Mouse (Mus musculus) gastrocnemius, adult 2 months (tissue): ENCODE results near the gene Slc16a12. TPM values are rescaled to one million over a fixed set of nuclear protein-coding genes. Genes with fewer than 3 reads are reported as not detected.

Experiments
- DNase-seq: peaks from one replicate; pipeline ENCODE4 v3.0.0; 2022
- H3K27ac ChIP-seq: fragments of 200-600 bp; 2 replicates; pipeline ENCODE4 v1.8.1; 2022; ENCODE audit warnings: mild to moderate bottlenecking
- H3K4me3 ChIP-seq: fragments of 200-600 bp; 2 replicates; pipeline ENCODE4 v1.8.1; 2022; ENCODE audit warnings: mild to moderate bottlenecking, moderate library complexity
- CTCF ChIP-seq: fragments of 200-600 bp; IDR thresholded peaks from 2 replicates; pipeline ENCODE4 v1.8.1; 2022; ENCODE audit warnings: antibody characterized with exemption, mild to moderate bottlenecking, moderate library complexity
- intact Hi-C: fragments of 180-260 bp; cut with DNase I; formaldehyde crosslinking; loops from one replicate; pipeline ENCODE4 v1.15.1; 2025
- total RNA-seq, 2 experiments: library from RNA; stranded (reverse); gene quantifications; 2 replicates each; pipeline ENCODE4 v1.2.3; 2021

Gene Slc16a12
- total RNA-seq, 2 experiments from 2014 or later, result 0.38 to 0.47 TPM

DNA sequence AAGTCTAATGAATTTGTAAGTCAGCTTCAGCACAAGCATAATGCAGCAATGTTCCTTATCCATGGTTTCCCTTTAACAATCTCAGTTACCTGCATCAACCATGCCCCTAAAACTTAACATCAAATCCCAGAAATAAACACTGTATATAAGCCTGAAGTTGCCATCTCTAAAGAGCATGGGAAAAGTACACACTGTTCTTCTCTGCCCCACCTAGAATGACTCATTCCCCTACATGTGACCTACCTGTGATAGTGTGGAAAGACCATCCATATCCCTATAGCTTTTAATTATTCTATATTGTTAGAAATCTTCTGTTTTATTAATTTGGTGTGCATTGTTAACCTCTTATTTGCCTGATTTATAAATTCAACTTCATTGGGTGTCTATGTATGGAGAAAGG lies 27.0 kb downstream of the Slc16a12 start:
- intact Hi-C loops, result no loop called here
- no peak for TF ChIP-seq CTCF
- H3K27ac ChIP-seq, result no peak overlapping the region
- no peak for DNase-seq
- H3K4me3 ChIP-seq, result no peak overlapping the region

DNA sequence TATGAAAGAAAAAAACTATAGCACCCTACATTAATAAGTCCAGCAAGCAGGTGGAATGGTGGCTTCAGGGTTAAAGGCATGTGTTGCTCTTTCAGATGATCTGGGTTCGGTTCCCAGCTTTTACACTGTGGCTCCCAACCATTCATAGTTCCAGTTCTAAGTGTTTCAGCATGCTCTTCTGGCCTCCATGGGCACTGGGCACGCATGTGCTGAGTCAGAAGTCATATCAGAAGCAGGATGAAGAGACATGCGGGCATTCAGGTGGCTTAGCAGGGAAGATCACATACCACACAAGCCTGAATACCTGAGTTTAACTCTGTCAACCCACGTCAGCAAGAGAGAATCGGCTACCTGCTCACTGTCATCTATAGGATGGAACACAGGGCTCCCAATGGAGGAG lies 28.1 kb downstream of the Slc16a12 start:
- intact Hi-C loops, result no loop called here
- no peak for TF ChIP-seq CTCF
- no peak overlapping the region for H3K4me3 ChIP-seq

DNA sequence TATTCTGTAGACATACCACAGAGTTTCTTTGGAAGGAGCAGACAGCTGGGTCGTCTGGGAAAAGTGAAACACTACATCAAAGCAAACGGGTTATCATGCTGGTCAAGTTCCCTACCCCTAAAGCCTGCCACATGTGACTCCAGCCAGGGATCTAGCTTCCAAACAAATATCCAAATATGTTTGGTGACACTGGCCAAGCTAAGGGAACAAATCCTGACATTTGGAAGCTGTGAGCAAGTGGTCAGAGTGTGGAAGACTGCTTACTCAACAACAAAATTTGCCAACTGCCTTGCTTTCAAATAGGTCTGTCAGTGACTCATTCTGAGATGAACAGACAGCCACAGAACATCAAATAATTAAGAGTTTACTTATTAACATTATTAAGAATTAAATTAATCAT lies 28.6 kb downstream of the Slc16a12 start:
- DNase-seq, result no peak
- Histone ChIP-seq H3K4me3 (no peak overlapping the region), H3K27ac (no peak overlapping the region)
- no peak for TF ChIP-seq CTCF
- intact Hi-C loops, result no loop called here

More for the DNA sequence above, 28.1 kb downstream of the Slc16a12 start:
- no peak overlapping the region for H3K27ac ChIP-seq
- no peak for DNase-seq

DNA sequence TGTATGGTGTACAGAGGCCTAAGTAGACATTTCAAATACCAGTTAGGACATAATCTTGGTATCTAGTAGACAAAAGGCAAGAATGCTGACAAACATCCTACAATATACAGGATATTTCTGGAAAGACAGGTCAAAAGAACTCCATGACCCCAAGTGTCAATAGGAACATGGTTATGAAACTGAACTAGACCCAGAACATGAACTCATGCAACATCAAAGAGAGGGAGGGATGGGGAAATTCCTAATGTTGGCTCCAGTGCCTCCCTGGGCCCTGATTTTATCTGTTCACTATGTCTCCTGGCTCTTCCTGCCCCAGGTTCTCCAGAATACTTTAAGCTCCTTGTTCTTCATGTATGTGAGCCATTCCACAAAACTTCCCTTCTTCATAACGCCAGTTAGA lies 31.2 kb downstream of the Slc16a12 start:
- intact Hi-C loops, result no loop called here
- H3K27ac ChIP-seq, result no peak overlapping the region
- DNase-seq, result no peak
- H3K4me3 ChIP-seq, result no peak overlapping the region
- TF ChIP-seq CTCF, result no peak

DNA sequence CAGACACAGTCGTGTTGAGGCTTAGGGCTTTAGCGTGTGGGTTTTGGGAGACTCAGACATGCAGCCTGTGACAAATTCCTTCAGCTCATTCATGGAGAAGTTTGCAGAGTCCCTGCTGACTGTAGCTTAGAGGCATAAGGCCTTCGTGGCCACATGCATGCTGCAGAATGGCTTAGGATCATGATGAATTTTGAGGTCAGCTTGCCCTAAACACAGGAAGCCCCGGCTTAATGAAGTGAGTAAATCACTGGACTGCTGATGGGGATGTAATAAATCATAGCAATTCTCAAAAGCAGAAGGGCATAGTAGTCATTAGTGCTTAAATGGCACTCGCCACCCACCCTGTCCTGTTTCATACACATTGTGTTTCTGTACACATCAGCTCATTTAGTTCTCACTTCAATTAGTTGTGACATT lies 32.8 kb downstream of the Slc16a12 start:
- no peak for TF ChIP-seq CTCF
- intact Hi-C loops, result no loop called here
- no peak overlapping the region for H3K27ac ChIP-seq
- no peak overlapping the region for H3K4me3 ChIP-seq
- DNase-seq, result no peak

DNA sequence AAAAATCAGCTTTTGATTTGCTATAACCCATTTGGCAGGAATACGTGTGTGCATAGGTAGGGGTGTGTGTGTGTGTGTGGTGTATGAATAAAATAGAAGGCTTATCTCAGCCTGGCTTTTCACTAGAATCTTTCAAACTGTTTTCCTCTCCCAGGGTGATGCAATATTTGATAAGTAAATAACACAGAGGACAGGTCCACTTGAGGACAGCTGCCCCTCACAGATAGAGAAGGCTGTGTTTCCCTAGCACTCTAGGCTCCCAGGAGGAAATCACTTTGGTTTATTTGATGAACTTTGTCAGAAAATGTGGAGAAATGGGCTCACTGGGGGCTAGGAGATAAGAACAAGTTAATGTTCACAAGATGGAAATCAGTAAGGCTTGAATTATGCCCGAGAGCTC lies 35.0 kb downstream of the Slc16a12 start:
- DNase-seq, result no peak
- intact Hi-C loops, result no loop called here
- H3K4me3 ChIP-seq, result no peak overlapping the region
- TF ChIP-seq CTCF, result no peak
- H3K27ac ChIP-seq, result no peak overlapping the region

DNA sequence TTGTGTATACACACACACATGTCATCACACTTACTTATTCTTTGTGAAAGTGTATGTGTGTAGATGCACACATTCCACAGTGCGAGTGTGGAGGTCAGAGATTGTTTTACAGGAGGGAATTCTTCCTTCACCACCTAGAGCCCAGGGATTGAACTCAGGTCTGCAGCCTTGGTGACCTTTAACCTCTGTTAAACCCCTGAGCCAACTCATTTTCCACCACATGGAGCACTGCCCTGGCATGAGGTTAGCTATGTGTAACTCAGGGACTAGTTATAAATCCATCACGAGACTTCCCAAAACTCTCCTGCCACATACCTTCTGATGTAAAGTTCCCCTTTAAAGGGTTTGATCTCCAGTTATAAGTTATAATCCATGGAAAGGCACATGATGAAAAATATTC lies 38.9 kb downstream of the Slc16a12 start:
- intact Hi-C loops, result no loop called here
- no peak for DNase-seq
- TF ChIP-seq CTCF, result no peak
- no peak overlapping the region for H3K4me3 ChIP-seq
- H3K27ac ChIP-seq, result no peak overlapping the region

DNA sequence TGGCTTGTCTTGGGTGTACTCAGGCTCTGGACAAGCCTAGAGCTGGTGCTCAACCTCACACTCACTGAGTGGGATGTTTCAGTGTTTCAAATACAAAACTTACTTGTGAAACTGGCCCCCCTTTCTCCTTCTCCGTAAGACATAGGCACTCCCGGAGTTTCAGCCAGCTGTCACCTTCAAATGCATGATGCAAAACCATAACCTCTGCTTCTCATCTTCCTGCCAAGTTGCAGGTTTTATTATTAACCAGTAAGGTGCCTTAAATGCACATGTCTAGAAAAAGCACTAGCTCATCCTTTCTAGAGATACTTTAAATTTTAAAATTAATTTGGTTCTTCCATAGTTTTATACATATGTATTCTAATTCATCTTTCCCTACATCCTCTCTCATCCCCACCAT lies 39.5 kb downstream of the Slc16a12 start:
- intact Hi-C loops, result no loop called here
- TF ChIP-seq CTCF, result no peak
- Histone ChIP-seq H3K4me3 (no peak overlapping the region), H3K27ac (no peak overlapping the region)
- DNase-seq, result no peak

DNA sequence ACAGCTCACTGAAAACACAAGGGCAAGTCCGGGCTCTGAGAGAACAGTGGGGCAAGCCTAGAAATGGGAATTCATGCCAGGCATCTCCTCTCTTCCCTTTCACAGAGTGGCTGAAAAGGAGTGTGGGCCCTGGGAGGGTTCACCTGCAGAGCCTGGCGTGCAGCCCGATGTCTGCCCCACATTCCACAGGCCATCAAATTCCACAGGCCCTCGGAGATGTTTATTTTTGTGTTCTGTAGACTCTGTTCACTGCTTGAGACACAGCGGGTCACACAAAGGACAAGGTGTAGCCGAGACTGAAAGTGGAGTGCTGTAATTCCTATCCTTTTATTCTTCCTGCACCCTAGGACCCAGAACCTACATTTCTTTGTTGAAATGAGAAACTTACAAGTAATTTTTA lies 40.8 kb downstream of the Slc16a12 start:
- intact Hi-C loops, result no loop called here
- H3K4me3 ChIP-seq, result no peak overlapping the region
- TF ChIP-seq CTCF, result no peak
- no peak overlapping the region for H3K27ac ChIP-seq
- no peak for DNase-seq

DNA sequence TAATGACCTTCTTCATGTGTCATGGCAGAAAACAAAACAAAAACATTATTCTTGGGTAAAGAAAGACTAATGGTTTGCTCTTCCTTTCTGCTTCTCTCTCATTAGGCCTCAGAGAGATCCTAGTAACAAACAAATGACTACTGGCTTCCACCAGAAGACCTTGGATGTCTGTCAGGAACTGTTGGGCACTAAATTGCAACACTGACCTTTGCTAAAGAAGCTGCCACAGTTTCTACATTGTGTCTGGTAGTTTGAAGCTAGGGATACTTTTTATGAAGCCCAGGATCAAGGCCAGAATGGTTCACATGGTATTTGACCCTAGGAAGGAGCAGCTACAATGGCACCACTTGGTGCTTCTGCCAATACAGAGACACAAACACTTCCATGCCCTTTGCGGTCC lies 41.9 kb downstream of the Slc16a12 start:
- H3K27ac ChIP-seq, result no peak overlapping the region
- TF ChIP-seq CTCF, result no peak
- DNase-seq, result no peak
- H3K4me3 ChIP-seq, result no peak overlapping the region
- intact Hi-C loops, result no loop called here

DNA sequence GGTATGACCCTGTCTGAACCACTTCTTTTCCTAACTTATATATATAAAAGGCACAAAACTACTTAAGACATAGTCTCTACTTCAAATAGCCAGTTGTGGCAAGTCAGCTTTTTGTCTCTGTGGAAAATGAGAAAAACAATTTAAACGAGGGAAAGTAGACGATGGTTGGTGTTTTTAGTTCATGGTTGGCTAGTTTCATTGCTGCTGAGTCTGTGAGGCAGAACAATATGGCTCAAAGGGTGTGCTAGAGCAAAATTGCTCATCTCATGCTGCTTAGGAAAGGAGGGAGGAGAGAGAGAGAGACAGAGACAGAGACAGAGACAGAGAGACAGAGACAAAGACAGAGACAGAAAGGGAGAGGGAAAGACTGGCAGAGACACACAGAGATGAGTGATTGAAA lies 47.8 kb downstream of the Slc16a12 start:
- Histone ChIP-seq H3K27ac (no peak overlapping the region), H3K4me3 (no peak overlapping the region)
- intact Hi-C loops, result no loop called here
- DNase-seq, result no peak
- TF ChIP-seq CTCF, result no peak

DNA sequence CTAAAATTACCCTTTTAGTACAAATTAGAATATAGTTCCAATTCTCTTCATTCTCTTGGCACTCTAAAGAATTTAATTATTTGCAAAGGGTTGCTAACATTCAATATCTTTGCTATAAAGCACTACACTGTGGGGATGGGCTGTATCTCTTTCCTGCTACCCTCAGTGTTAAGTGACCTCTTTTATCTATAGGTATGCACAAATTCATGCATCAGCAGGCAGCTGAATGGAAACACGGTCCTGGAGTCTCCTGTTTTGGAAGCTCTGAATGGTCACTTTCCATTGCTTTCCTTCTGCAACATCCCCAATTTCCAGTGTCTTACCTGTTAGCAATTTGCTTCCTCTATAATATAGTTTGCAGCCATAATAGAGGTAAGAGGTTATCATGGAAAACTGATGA lies 48.2 kb downstream of the Slc16a12 start:
- intact Hi-C loops, result no loop called here
- no peak for TF ChIP-seq CTCF
- no peak overlapping the region for H3K4me3 ChIP-seq
- no peak for DNase-seq
- H3K27ac ChIP-seq, result no peak overlapping the region

DNA sequence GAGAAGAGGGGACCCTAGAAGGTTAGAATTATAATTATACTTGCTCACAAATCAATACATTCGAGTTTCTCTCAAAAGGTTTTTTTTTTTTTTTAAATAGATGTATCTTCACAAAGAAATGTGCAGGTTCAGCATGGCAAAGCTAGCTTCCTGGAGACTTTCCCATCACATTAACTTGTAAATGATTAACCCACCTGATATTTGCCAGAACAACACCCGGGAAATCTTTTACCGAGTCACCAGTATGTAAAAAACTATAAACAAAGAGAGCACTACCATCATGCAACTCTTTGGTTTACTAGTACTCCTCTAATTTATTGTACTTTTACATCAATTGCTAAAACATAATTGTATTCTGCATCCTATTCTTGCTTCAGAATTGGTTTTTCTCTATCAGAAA lies 48.7 kb downstream of the Slc16a12 start:
- no peak overlapping the region for H3K27ac ChIP-seq
- intact Hi-C loops, result no loop called here
- H3K4me3 ChIP-seq, result no peak overlapping the region
- no peak for TF ChIP-seq CTCF
- no peak for DNase-seq

DNA sequence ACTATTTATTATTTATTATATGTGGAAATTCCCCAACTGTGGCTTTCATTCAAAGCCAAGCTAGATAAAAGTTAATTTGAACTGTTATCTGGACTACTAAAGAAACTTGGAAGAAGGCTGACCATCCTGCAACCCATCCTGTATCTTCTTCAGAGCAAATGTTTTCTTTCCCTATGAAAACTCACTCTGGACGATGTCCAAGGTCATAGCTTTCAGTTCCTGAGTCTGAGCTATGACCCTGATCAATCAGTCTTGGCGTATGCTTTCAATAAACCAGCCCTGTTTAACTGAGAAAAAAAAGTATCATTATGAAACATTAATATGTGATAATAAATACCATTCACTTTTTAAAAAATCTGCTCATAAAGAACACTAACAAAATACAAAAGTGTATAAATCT lies 49.6 kb downstream of the Slc16a12 start:
- no peak for TF ChIP-seq CTCF
- no peak overlapping the region for H3K4me3 ChIP-seq
- DNase-seq, result no peak
- H3K27ac ChIP-seq, result no peak overlapping the region
- intact Hi-C loops, result no loop called here
